Mouse (Mus musculus): ENCODE measurements at regions not wholly inside any gene's neighbourhood (a gene's known extent, or its start where the extent isn't known, plus 50 kb on each side); places are given as distances from the start of the nearest gene placed in this dataset.

DNA sequence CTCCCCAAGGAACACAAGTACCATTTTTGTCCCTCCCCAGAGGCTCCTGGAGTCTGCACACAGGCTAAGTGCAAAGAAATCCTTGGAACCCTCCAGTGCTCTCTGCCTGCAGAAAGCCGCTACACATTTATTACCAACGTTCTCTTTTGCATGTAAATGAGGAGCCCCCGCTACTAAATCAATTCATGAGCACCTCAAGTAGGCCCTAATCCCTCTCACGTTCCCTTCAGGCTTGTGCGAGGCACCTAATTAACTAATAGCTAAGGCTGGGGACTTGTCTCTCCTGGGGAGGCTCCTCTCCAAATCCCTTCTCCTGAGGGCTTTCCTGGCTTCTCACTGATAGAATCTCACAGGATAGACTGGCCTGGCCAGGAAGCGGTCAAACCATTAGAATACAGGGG is 568.6 kb upstream of the Adam5 start:
- no peak for DNase-seq (ENCODE audit: low spot score in 2 of 2)

DNA sequence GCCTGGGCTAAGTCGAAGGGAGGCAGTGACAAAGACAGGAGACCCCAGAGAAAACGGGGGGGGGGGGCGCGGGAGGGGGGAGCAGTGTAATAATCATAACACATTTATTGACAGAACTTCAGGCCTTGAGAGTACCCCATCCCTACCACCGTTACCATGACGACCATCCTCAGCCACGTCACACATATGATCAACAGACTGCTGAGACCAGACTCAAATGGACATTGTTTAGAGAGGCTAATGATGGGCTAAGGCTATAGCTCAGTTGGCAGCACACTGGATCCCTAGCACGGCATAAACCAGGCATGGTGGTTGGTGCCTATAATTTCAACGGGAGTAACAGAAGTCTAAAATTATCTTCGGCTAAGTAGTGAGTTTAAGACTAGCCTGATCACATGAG is 565.8 kb upstream of the Adam5 start:
- no peak for DNase-seq (ENCODE audit: low spot score in 2 of 2)

DNA sequence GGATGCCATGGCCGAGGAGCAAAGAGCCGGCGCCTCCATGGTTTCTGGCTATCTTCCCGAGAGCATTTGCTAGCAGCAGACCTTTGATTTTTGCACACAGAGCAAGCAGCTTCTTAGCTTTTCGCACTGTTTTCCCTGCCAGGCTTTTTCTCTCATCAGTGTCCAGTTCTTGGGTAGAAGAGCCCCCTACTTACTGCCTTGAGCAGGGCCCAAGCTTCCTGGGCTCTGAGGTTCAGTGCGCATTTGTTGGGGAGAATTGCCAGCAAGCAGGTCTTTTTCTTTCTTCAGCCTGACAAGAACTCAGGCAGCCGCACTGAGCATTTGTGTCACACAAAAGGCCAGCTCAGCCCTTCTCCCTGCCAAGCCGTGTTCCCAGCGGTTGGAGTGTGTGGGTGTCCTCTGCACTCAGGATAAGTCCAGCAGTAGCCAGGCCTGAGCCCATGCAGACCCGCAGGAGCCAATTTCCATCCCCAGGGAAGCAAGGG is 565.2 kb upstream of the Adam5 start:
- no peak for DNase-seq (ENCODE audit: low spot score in 2 of 2)

DNA sequence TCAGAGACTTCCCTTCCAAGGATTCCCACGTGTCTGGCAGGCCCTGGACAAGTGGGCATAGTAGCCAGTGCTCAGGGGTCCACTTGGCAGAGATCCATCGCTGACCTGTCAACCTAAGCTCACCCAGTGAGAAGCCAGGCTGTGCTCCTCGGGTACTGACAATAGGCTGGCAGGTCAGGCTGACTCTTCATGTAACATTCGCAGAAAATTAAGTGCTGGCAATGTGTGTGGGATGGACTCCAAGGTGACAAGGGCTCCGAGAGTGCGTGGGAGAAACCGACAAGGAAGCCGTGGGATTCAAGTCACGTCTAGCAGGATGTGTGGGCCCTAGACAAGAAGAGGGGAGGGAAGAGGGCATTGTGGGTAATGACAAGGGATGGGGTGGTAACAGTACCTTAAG is 564.6 kb upstream of the Adam5 start:
- DNase-seq (ENCODE audit: low spot score in 2 of 2): no peak

DNA sequence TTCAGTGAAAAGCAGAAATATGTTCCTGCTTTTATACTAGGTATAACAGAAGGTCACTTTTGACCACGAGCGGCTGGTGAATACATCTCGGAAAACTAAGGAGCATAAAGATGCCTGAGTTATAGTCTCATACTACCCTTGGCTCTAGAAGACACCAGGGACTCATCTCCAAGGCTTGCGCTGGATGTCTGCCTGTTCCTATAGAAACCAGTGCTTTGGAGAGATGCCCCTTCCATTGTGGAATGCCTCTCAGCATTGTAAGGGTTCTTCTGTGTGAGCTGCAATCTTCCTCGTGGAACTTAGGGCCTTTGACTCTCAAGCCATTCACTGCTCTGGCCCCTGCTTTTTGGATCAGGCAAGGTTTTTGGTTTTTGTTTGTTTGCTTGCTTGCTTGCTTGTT is 561.0 kb upstream of the Adam5 start:
- no peak for DNase-seq (ENCODE audit: low spot score in 2 of 2)

DNA sequence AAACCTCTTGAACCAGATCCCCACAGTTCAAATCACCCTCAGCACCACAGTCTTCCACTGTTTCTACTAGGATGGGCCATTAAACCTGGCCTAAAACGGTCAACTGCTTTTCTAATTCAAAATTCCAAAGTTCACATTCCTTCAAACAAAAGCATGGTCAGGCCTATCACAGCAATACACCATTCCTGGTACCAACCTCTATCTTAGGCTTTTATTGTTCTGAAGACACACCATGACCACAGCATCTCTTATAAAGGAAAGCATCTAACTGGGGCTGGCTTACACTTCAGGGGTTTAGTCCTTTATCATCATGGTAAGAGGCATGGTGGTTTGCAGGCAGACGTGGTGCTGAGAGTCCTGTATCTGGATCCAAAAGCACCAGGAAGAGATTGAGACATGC is 560.4 kb upstream of the Adam5 start:
- no peak for DNase-seq (ENCODE audit: low spot score in 2 of 2)

DNA sequence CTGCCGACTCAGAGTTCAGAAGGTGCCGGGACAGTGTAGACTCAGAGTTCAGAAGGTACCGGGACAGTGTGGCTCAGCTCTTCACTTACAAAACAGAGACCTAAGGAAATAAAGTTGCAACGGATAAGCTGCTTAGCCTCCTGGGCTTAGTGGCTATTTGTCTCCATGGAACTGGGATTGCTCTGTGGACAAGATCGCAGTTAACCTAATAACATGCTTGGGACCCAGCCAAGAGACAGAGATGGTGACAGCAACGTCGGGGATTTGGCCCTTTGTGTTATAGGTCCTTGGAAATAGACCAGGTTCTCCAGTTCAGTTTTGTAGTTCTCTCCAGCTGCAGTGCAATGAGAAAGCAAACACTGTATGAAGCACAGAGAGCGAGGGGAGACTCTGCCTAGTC is 549.1 kb upstream of the Adam5 start:
- DNase-seq (ENCODE audit: low spot score in 2 of 2): no peak

DNA sequence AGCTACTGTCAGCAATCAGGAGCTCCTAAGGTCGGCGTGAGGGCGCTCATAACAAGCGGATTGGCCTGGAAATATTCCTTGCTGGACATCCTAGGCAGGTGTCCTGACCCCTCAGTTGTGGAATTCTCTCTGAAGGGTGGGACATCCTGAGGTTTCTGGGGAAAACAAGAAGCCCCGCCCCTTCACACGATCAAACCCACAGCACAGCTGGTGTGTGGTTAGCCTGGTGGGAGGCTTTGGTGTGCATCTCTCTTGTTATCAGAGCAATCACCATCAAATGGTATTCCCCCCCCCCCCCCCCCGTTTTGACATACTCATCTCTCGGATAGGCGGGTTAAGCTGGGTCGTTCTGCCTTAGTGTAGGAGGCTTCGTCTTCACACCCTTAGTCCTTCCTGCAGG is 546.8 kb upstream of the Adam5 start:
- no peak for DNase-seq (ENCODE audit: low spot score in 2 of 2)

DNA sequence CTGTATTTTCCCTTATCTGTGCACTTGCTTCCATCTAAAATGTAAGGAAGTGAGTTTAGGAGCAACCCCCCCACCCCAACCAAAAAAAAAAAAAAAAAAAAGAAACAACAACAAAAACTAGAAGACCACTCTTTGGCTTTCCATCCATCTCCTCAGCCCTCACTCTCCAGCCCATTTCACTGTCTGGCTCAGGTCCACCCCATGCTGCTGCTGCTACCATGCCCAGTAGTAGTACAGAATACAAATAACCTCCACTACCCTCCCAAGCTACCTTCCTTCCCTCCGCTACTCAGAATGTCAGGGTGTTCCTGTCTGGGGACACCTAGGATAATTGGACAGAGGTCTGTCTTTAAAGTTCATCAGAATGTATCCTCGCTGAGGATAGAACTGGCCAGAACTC is 545.2 kb upstream of the Adam5 start:
- no peak for DNase-seq (ENCODE audit: low spot score in 2 of 2)

DNA sequence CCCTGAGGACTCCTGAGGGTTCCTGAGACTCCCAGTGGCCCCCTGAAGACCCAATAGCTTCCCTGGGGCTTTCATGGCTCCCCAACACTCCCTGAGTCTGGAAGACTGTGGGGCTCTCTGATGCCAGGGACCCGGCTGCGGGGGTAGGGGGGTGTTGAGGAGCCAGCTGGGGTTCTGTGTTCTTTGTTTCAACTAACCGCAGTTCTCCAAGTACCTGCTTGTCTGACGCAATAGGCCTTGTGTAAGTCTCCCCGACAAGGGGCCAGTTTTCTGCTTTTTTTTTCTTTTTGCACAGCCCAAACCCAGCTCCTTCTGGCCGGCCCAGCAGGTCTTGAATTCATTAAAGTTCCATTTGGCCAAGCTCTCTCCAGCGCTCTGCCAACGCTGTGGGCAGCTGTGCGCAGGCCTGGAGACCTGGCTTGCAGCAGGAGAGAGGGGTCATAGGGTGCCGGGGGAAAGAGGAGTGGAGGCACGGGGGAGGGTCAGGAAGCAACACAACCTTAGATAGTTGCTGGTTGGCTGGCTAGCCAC is 544.5 kb upstream of the Adam5 start:
- DNase-seq (ENCODE audit: low spot score in 2 of 2): no peak

DNA sequence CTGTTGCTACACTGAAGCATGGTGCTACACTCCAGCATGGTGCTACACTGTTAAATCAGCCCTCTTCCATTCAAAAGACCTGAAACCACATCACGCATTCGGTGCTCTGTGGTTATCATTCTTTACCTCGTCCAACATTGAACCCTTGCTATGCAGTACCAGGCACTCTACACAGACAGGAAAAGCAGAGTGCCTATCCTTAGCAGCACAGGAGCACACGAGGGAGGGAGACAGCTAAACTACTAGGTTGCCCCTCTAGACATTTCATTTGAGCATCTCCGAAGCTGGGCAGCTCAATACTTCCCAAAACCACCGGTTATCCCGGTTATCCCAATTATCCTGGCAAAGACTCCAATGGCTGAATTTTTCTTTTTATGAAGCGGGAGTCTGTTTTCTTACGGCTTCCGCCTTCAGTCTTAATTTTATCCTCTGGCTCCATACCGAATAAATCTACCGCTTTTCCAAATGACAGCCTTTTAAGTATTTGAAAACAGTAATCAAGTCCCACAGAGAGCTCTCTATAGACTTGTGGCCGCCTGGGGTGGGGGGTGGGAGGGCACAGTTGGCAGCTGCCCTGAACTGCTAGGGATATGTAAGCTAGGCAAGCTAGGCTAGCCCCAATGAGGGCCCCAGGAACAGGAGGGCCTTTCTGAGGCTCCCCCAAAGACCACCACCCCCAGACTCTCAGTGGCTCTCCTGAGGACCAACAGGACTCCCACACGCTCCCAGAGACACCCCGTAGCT is 543.8 kb upstream of the Adam5 start:
- no peak for DNase-seq (ENCODE audit: low spot score in 2 of 2)

DNA sequence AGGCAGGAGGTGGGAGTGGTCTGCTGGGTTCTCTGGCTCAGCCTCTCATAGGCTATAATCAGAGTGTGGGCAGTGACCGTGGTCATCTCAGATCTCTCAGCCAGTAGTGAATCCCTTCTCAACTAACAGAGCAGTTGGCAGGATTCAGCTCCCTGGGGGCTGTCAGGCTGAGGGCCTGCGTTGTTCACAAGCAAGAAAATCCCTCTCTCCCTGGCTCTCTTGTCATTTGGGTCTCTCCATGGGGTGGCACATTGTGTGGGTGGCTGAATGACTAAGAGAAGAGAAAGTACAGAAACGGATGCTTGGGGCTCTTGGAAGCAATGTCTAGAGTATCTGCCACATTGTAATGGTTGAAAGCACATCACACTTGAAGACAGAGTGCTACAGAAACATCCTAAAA is 542.0 kb upstream of the Adam5 start:
- DNase-seq (ENCODE audit: low spot score in 2 of 2): no peak

DNA sequence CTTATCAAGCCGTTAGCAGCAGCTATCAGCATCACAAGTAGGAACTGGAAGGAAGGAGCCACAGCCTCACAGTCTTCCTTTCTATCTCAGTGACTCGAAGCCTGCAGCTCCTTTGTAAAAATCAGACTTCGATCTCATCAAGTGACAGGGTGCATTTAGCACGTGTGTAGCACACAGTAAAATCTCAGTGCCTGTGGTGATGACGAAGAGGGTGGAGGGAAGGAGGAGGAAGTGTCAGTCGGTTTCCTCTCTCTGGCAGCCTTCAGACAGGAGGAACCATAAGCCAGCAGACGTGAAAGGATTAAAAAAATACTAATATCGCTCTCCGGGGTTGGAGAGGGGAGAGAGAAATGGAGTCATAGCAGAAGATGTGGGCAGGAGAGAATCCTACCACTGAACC is 538.5 kb upstream of the Adam5 start:
- DNase-seq (ENCODE audit: low spot score in 2 of 2): no peak

DNA sequence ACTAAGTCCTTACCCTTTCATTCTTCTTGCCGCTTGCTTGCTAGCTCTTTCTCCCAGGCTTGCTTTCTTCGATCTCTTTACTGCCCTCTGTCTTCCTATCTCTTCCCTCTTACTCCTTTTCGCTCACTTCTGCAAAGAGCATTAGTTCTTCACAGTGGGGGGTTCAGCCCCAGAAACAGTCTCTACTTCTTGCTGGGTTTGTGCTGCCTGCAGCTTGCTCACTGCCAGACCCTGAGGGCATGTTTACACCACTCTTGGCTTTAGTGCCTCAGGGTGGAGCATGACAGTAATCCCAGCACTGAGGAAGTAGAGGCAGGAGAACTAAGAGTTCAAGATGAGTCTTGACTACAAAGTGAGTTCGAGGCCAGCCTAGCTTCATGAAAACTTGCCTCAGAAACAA is 538.0 kb upstream of the Adam5 start:
- DNase-seq (ENCODE audit: low spot score in 2 of 2): no peak

DNA sequence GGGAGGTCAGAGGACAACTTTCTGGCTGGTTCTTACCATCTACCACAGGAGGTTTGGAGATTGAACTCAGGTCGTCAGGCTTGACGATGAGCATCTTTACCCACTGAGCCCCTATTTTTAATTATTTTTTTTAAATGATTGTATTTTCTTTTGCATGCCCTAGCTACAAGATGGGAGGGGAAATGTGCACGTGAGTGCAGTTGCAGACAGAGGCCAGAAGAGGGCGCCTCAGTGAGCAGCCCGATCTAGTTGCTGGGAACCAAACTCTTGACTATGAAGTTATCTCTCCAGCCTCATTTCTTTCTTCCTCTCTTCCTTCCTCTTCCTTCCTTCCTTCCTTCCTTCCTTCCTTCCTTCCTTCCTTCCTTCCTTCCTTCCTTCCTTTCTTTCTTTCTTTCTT is 537.3 kb upstream of the Adam5 start:
- no peak for DNase-seq (ENCODE audit: low spot score in 2 of 2)

DNA sequence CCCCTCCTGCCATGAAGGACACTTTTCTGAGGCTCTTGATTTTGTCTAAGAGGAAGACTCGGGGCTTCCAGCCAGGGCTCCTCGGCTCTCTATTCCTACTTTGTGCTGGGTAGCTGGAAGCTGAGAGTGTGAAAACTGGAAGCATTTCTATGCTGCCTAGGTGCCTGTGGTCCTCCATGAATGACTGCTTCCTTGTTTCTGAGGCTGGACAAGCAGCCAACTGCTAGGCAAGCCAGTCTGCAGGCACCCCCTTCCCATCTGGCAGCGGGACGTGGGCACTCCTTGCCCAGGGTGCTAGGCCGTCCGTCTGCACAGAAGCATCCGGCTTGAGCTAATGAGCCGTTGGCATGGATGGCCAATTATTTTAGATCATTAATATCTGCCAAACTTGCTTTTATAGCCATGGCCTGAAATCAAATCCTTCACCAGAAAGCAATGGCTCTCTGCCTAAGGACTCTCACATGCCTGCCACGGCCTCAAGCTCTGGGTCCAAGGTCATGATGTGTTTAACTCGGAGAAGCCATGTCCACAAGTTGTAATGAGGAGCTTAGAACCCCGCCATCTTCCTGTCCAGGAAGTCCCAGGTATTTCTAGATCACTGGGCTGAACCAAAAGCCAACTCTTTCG is 534.5 kb upstream of the Adam5 start:
- DNase-seq (ENCODE audit: low spot score in 2 of 2): no peak

DNA sequence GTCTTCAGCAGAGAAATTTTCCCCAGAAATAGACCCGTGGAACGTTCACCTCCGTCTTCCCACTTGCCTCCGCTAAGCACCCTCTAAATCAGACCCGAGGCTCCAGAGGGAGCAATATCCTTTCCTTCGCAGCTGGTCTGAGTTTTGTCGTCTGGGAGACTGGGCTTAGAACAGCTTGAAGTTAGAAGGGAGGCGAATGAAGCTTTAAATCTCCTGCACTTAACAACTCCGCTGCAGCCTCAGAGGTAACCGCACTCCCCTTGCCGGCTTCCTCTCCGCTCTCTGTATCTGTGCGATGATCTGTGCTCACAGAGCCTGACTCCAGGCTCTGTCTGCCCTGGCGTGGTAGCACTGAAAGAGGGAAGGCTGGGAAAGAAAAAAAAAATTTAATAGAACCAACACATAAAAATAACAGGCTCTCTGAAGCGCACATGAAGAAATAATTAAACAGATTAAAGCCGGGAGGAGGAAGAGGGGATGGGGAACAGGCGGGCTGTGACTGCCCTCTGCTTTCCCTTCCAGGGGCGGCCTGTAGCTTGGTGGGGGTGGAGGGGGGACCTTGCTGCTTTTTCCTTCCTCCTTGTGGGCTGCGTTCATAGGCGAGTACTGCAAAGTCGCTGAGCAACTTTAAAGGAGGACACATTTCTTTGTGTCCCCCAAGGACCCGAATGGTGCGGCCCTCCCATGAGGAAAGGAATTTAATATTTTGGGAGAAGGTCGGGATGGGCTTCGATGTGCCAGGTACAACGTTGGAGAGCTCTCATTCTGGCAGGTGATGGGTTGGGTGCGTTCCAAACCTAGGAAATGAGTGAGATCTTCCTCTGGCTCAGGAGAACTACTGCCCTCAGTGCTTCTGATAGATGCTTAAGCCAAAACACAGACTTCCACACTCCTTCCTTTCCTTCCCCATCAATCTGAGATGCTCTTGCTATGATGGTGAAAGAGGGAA is 529.9 kb upstream of the Adam5 start:
- no peak for DNase-seq (ENCODE audit: low spot score in 2 of 2)

DNA sequence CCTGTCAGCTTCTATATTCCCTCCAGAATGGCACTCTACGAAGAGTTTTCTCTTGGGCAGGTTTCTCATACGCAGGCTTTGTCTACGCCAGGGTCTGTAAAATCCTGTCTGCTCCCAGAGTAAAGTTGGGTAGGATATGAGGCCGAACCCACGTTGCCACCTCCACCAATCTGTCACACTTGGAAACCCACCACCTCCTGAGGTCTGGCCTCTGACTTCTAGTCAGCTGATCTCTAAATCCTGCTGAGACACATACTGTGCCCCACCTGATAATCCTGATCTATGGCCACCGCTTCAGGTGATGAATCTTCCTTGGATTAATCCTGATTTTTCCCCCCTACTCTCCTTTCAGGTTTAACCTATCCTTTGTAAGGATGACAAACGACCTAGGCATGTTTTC is 529.2 kb upstream of the Adam5 start:
- DNase-seq (ENCODE audit: low spot score in 2 of 2): no peak

DNA sequence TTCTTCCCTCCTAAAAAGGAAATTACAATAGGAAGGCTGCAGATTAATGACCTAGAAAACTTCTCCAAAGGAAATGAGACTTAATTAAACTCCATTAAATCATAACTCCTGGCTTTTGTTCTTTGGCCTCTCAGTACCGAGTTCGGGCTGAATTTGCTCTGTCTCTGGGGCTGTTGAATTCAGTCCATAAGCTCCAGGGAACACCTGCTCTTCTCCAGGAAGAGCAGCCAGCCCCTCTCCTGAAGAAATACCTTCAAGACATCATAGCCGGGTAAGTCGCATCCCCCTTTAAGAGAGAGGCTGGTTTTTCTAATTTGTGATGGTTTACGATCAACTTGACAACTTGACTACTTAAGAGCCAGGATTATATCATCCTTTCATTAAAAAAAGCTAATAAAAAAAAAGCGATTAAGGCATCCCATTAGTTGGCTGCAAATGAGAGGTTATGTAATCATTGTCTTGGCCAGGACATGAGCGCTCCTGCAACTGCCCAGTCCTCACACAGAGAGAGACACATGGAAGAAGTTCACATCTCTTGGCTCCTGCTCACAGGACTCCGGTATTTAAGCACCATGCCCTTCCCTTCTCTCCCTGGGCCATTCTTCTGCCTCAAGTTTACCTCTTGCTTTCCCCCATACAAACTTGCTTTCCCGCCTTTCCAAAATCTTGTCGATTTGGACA is 524.0 kb upstream of the Adam5 start:
- no peak for DNase-seq (ENCODE audit: low spot score in 2 of 2)

DNA sequence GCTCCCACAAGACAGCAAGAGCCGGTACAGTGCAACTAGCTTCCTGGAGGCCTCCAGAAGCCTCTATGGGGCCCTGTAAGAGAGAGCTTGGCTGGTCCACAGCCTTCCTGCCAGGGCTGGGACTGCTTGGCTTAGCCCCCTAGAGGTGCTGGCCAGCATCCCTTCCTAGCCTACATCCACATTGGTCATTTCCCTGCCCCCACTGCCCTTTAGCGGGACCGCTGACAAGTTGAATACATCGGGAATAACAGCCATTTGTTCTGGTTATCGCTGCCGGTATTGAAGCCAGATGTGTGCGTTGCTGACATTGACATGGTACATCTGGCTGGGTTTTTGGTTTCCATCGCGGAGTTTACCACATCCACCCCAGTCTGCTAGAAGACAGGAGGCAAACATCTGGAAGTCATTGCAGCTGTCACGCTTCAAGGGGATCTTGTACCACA is 519.0 kb upstream of the Adam5 start:
- DNase-seq (ENCODE audit: low spot score in 2 of 2): no peak

DNA sequence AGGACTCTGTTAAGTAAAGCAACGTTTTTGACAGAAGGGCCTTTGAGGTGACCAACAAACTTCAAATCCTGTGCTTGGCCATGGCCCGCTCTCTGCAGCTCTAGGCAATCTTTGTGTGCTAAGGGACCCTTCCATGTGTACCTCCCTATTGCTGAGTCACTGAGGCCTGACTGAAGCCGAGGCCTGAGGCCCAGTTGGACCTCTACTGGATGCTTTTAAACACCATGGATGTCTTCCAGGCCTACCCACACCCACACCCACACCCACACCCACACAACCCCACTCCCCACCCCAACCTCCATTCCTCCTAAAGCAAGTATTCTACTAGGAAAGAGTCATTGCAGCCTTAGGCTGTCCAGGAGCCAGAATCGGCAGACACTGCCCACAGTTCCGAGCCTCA is 518.3 kb upstream of the Adam5 start:
- no peak for DNase-seq (ENCODE audit: low spot score in 2 of 2)

DNA sequence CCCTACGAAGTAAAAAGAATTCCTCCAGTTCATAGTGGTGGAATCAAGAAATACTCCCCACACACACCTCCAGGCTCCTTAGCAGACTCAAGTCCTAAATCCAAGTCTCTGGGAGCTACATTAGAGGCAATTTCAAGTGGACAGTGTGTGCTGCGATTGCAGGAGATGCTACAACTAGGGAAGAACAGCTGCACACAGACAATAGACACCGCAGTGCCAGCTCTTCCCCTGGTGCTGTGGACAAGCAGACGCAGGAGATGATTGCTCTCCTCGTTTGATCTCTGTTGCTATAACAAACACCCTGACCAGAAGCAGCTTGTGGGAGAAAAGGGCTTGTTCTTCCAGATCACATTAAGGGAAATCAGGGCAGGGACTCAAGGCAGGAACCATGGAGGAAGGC is 517.1 kb upstream of the Adam5 start:
- DNase-seq (ENCODE audit: low spot score in 2 of 2): no peak
